Mouse (Mus musculus): ENCODE results near the gene Btnl10.

DNA sequence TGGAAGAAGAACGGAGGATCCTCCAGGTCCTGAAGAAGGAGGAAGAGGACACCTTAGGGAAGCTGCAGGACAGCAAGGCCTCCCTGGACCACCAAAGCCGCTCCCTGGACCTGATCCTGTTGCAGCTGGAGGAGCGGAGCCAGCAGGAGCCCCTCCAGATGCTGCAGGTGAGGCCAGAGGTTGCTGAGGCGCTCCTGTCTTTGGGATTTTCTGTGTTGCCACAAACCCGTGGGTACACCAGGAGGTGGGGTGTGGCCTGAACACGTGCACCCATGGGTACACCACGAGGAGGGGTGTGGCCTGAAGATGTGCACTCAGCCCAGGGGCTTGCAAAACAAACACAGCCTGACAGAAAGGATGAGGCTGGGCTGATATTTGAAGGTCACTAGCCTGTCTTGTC is 50.8 kb downstream of the Btnl10 start:
- TF ChIP-seq CTCF (IDR thresholded peaks at IDR 0.05; ENCODE audit: low read depth) (no peak), EP300 (optimal IDR thresholded peaks at IDR 0.05) (no peak)

All from stomach, postnatal 0 days (tissue).